Mouse (Mus musculus): ENCODE measurements around the gene Gm3409. TPM values are rescaled to one million over a fixed set of nuclear protein-coding genes. Genes with fewer than 3 reads are reported as not detected.

Gm3409 gene
- total RNA-seq, 1 experiment: not detected

GRCm38 (mm10) chr5:146576668-146577067, 39.2 kb downstream of the Gm3409 start:
- Histone ChIP-seq H3K36me3 (ENCODE audit: control insufficient read depth, insufficient read depth, low read length, poor library complexity, severe bottlenecking) (no peaks in the 10 kb centered on the region), H3K4me1 (ENCODE audit: control insufficient read depth in 2 of 2, insufficient read depth in 2 of 2, low read length in 2 of 2, poor library complexity in 1 of 2) (no peaks in the 10 kb centered on the region), H3K4me3 (ENCODE audit: insufficient read depth in 1 of 2, low read depth in 1 of 2, low read length in 2 of 2, poor library complexity in 1 of 2, severe bottlenecking in 1 of 2) (no peak overlapping the region), H3K9me3 (ENCODE audit: control insufficient read depth, insufficient read depth, low read depth, low read length) (no peaks in the 10 kb centered on the region), H3K9ac (ENCODE audit: insufficient read depth, low read depth, low read length, poor library complexity, severe bottlenecking) (no peak overlapping the region), H3K27ac (ENCODE audit: insufficient read depth, low read depth, low read length, poor library complexity, severe bottlenecking) (no peak overlapping the region)
- TF ChIP-seq ZC3H11A (IDR thresholded peaks at IDR 0.05; ENCODE audit: borderline replicate concordance, low read depth, low read length) (no peak), ZNF384 (IDR thresholded peaks at IDR 0.05; ENCODE audit: low read depth, low read length) (no peak), MAFK (IDR thresholded peaks at IDR 0.05; ENCODE audit: insufficient read depth, low read depth, low read length) (no peak), HCFC1 (IDR thresholded peaks at IDR 0.05; ENCODE audit: borderline replicate concordance, insufficient read depth, low read length) (no peak), CHD2 (IDR thresholded peaks at IDR 0.05; ENCODE audit: low read depth, low read length) (no peak)
- in situ Hi-C loops (cut with MboI; ENCODE audit: low sequenced_read_pairs in 2 of 2, unreplicated experiment in 2 of 2): no loop called here
- DNase-seq (ENCODE audit: low read depth, low spot score): no peak

- Histone ChIP-seq H3K9ac (ENCODE audit: insufficient read depth, low read depth, low read length, poor library complexity, severe bottlenecking) (no peak overlapping the region), H3K4me3 (ENCODE audit: insufficient read depth in 1 of 2, low read depth in 1 of 2, low read length in 2 of 2, poor library complexity in 1 of 2, severe bottlenecking in 1 of 2) (peak overlapping the region; percentile 61 to 73), H3K4me1 (ENCODE audit: control insufficient read depth in 2 of 2, insufficient read depth in 2 of 2, low read length in 2 of 2, poor library complexity in 1 of 2) (peaks cover 0 to 4% of the 10 kb centered on the region in 2 experiments; a peak in 1 of 4 replicates), H3K9me3 (ENCODE audit: control insufficient read depth, insufficient read depth, low read depth, low read length) (no peaks in the 10 kb centered on the region), H3K36me3 (ENCODE audit: control insufficient read depth, insufficient read depth, low read length, poor library complexity, severe bottlenecking) (no peaks in the 10 kb centered on the region), H3K27ac (ENCODE audit: insufficient read depth, low read depth, low read length, poor library complexity, severe bottlenecking) (no peak overlapping the region)
- TF ChIP-seq HCFC1 (IDR thresholded peaks at IDR 0.05; ENCODE audit: borderline replicate concordance, insufficient read depth, low read length) (no peak), ZC3H11A (IDR thresholded peaks at IDR 0.05; ENCODE audit: borderline replicate concordance, low read depth, low read length) (no peak), MAFK (IDR thresholded peaks at IDR 0.05; ENCODE audit: insufficient read depth, low read depth, low read length) (no peak), ZNF384 (IDR thresholded peaks at IDR 0.05; ENCODE audit: low read depth, low read length) (no peak), CHD2 (IDR thresholded peaks at IDR 0.05; ENCODE audit: low read depth, low read length) (no peak)
- DNase-seq (ENCODE audit: low read depth, low spot score): no peak
- in situ Hi-C loops (cut with MboI; ENCODE audit: low sequenced_read_pairs in 2 of 2, unreplicated experiment in 2 of 2): no loop called here
Measured at GRCm38 (mm10) chr5:146584156-146584477, 46.7 kb downstream of the Gm3409 start.

- TF ChIP-seq ZC3H11A (IDR thresholded peaks at IDR 0.05; ENCODE audit: borderline replicate concordance, low read depth, low read length) (no peak), ZNF384 (IDR thresholded peaks at IDR 0.05; ENCODE audit: low read depth, low read length) (no peak), MAFK (IDR thresholded peaks at IDR 0.05; ENCODE audit: insufficient read depth, low read depth, low read length) (no peak), CHD2 (IDR thresholded peaks at IDR 0.05; ENCODE audit: low read depth, low read length) (no peak), HCFC1 (IDR thresholded peaks at IDR 0.05; ENCODE audit: borderline replicate concordance, insufficient read depth, low read length) (no peak)
- in situ Hi-C loops (cut with MboI; ENCODE audit: low sequenced_read_pairs in 2 of 2, unreplicated experiment in 2 of 2): no loop called here
- peak within 1 kb of the TSS; percentile 61 to 73 for H3K4me3 ChIP-seq (ENCODE audit: insufficient read depth in 1 of 2, low read depth in 1 of 2, low read length in 2 of 2, poor library complexity in 1 of 2, severe bottlenecking in 1 of 2)
- H3K27ac ChIP-seq (ENCODE audit: insufficient read depth, low read depth, low read length, poor library complexity, severe bottlenecking): no peak within 1 kb of the TSS
- peak within 1 kb of the TSS; percentile 13; the same call in 1 of the 2 replicates for H3K9ac ChIP-seq (ENCODE audit: insufficient read depth, low read depth, low read length, poor library complexity, severe bottlenecking)
- H3K4me1 ChIP-seq (ENCODE audit: control insufficient read depth in 2 of 2, insufficient read depth in 2 of 2, low read length in 2 of 2, poor library complexity in 1 of 2): peaks cover 0 to 5% of the 10 kb centered on the region in 2 experiments; a peak in 1 of 4 replicates
- no peak for DNase-seq (ENCODE audit: low read depth, low spot score)
- no peaks in the 10 kb centered on the region for H3K9me3 ChIP-seq (ENCODE audit: control insufficient read depth, insufficient read depth, low read depth, low read length)
- H3K36me3 ChIP-seq (ENCODE audit: control insufficient read depth, insufficient read depth, low read length, poor library complexity, severe bottlenecking): no peaks in the 10 kb centered on the region
Measured at GRCm38 (mm10) chr5:146584478-146585306, 47.2 kb downstream of the Gm3409 start, which contains the start of gene Gpr12. Gene Gpr12 (minus strand): TSS chr5:146585239.

- DNase-seq (ENCODE audit: low read depth, low spot score): no peak
- Histone ChIP-seq H3K9me3 (ENCODE audit: control insufficient read depth, insufficient read depth, low read depth, low read length) (no peaks in the 10 kb centered on the region), H3K27ac (ENCODE audit: insufficient read depth, low read depth, low read length, poor library complexity, severe bottlenecking) (no peak overlapping the region), H3K9ac (ENCODE audit: insufficient read depth, low read depth, low read length, poor library complexity, severe bottlenecking) (no peak overlapping the region), H3K4me1 (ENCODE audit: control insufficient read depth in 2 of 2, insufficient read depth in 2 of 2, low read length in 2 of 2, poor library complexity in 1 of 2) (peaks cover 0 to 6% of the 10 kb centered on the region in 2 experiments; a peak in 1 of 4 replicates), H3K4me3 (ENCODE audit: insufficient read depth in 1 of 2, low read depth in 1 of 2, low read length in 2 of 2, poor library complexity in 1 of 2, severe bottlenecking in 1 of 2) (peak overlapping the region; percentile 61 to 73), H3K36me3 (ENCODE audit: control insufficient read depth, insufficient read depth, low read length, poor library complexity, severe bottlenecking) (no peaks in the 10 kb centered on the region)
- in situ Hi-C loops (cut with MboI; ENCODE audit: low sequenced_read_pairs in 2 of 2, unreplicated experiment in 2 of 2): no loop called here
- TF ChIP-seq ZNF384 (IDR thresholded peaks at IDR 0.05; ENCODE audit: low read depth, low read length): no peak
- TF ChIP-seq ZC3H11A (IDR thresholded peaks at IDR 0.05; ENCODE audit: borderline replicate concordance, low read depth, low read length): no peak
- no peak for TF ChIP-seq HCFC1 (IDR thresholded peaks at IDR 0.05; ENCODE audit: borderline replicate concordance, insufficient read depth, low read length)
- no peak for TF ChIP-seq MAFK (IDR thresholded peaks at IDR 0.05; ENCODE audit: insufficient read depth, low read depth, low read length)
- no peak for TF ChIP-seq CHD2 (IDR thresholded peaks at IDR 0.05; ENCODE audit: low read depth, low read length)
Measured at GRCm38 (mm10) chr5:146585307-146585651, 47.8 kb downstream of the Gm3409 start.

Data from ES-E14 (cell line).